Mouse (Mus musculus) thymus, adult 2 months (tissue): Measurements from ENCODE around the gene Mypop. TPM values are rescaled to one million over a fixed set of nuclear protein-coding genes. Genes with fewer than 3 reads are reported as not detected.
A peak's percentile ranks its signal among the peaks of the same experiment; 100 is the strongest.

ENCODE experiments used
- DNase-seq: peaks from one replicate; pipeline ENCODE4 v3.0.0; 2021
- H3K27ac ChIP-seq: fragments of 200-500 bp; 2 replicates; pipeline ENCODE4 v1.5.1; 2012; ENCODE audit warnings: low read length, control low read depth; ENCODE audit not compliant: control insufficient read depth, insufficient read depth
- H3K27me3 ChIP-seq: fragments of 200-500 bp; 2 replicates; pipeline ENCODE4 v1.6.1; 2012; ENCODE audit warnings: mild to moderate bottlenecking, low read length, moderate library complexity, mixed read lengths; ENCODE audit not compliant: control insufficient read depth, insufficient read depth
- H3K36me3 ChIP-seq: fragments of 200-500 bp; 2 replicates; pipeline ENCODE4 v1.6.1; 2012; ENCODE audit warnings: mild to moderate bottlenecking, low read length, moderate library complexity; ENCODE audit not compliant: control insufficient read depth, insufficient read depth
- H3K4me1 ChIP-seq: fragments of 200-500 bp; replicated peaks from 2 replicates; pipeline ENCODE4 v1.6.1; 2012; ENCODE audit warnings: low read length; ENCODE audit not compliant: control insufficient read depth, insufficient read depth
- H3K4me3 ChIP-seq: fragments of 200-500 bp; 2 replicates; pipeline ENCODE4 v1.5.1; 2012; ENCODE audit warnings: mild to moderate bottlenecking, low read length, control low read depth, moderate library complexity; ENCODE audit not compliant: control insufficient read depth, insufficient read depth
- CTCF ChIP-seq: fragments of 200-500 bp; IDR thresholded peaks from 2 replicates; pipeline ENCODE4 v1.5.1; 2012; ENCODE audit warnings: mild to moderate bottlenecking, control low read depth, low read length, moderate library complexity, borderline replicate concordance; ENCODE audit not compliant: control insufficient read depth, poor library complexity, insufficient read depth; ENCODE audit errors: extremely low read depth
- POLR2A ChIP-seq: fragments of 200-500 bp; IDR thresholded peaks from 2 replicates; pipeline ENCODE4 v1.6.1; 2012; ENCODE audit warnings: mild to moderate bottlenecking, low read length, control low read depth, moderate library complexity; ENCODE audit not compliant: control insufficient read depth, poor library complexity, insufficient read depth; ENCODE audit errors: extremely low read depth
- WGBS: fragments of 180-500 bp; shearing (Covaris S2); methylation state at CpG from one replicate; pipeline ENCODE4 v1.1.7; 2018; 5-methylcytosine and 5-hydroxymethylcytosine counted together
- polyA plus RNA-seq: library from polyadenylated mRNA; depleted of rRNA; stranded (reverse); fragments of >200 nt; gene quantifications from 2 replicates; pipeline ENCODE4 v1.2.3, GENCODE M21; 2012

The Mypop gene
- polyA plus RNA-seq, 1 experiment = 5.0 TPM

DNA sequence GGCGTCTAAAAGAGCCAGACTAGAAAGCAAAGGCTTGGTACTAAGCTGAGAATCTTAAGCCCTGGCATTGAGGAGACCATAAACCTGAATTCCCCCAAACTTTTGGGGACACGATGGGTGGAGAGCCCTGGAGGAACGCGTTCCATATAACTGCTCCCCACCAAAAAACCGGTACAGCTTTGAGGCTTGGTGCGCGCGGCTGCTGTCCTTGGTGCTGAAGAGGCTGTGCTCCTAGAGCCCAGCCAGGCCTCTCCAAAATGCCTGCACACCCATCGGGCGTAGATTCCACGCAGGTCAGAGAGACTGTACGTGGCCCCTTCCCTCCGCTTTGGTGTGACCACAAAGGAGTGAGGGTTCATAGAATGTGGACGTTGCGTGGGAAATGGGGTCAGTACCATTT, 39.6 kb upstream of the Mypop start:
- no peak overlapping the region for H3K27ac ChIP-seq
- peak; percentile 31 for DNase-seq
- no peak overlapping the region for H3K4me3 ChIP-seq
- no peak for TF ChIP-seq CTCF
- TF ChIP-seq POLR2A = no peak
- peaks cover 2% of the 10 kb centered on the region for H3K4me1 ChIP-seq
- H3K36me3 ChIP-seq = no peaks in the 10 kb centered on the region
- H3K27me3 ChIP-seq = no peaks in the 10 kb centered on the region; the same call in 1 of the 2 replicates
- WGBS = 18% methylated on average over 15 of the region's 15 CpGs

DNA sequence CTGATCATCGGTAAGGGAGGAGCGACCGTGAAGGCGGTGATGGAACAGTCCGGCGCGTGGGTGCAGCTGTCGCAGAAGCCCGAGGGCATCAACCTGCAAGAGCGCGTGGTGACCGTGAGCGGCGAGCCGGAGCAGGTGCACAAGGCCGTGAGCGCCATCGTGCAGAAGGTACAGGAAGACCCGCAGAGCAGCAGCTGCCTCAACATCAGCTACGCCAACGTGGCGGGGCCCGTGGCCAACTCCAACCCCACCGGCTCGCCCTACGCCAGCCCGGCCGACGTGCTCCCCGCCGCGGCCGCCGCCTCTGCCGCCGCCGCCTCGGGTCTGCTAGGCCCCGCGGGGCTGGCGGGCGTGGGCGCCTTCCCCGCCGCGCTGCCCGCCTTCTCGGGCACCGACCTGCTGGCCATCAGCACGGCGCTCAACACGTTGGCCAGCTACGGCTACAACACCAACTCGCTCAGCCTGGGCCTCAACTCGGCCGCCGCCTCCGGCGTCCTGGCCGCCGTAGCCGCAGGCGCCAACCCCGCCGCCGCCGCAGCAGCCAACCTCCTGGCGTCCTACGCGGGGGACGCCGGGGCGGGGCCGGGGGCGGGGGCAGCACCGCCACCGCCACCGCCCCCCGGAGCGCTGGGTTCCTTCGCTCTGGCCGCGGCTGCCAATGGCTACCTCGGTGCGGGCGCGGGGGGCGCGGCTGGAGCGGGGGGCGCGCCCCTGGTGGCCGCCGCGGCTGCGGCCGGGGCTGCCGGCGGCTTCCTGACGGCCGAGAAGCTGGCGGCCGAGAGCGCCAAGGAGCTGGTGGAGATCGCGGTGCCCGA, 33.3 kb upstream of the Mypop start:
- TF ChIP-seq POLR2A (no peak), CTCF (no peak)
- Histone ChIP-seq H3K27ac (no peak overlapping the region), H3K4me3 (peak overlapping the region; percentile 11; the same call in 1 of the 2 replicates), H3K4me1 (peaks cover 5% of the 10 kb centered on the region; the same call in 1 of the 2 replicates), H3K36me3 (no peaks in the 10 kb centered on the region), H3K27me3 (peaks cover 20% of the 10 kb centered on the region; the same call in 1 of the 2 replicates)
- WGBS = 2% methylated on average over 104 of the region's 107 CpGs
- DNase-seq = no peak

DNA sequence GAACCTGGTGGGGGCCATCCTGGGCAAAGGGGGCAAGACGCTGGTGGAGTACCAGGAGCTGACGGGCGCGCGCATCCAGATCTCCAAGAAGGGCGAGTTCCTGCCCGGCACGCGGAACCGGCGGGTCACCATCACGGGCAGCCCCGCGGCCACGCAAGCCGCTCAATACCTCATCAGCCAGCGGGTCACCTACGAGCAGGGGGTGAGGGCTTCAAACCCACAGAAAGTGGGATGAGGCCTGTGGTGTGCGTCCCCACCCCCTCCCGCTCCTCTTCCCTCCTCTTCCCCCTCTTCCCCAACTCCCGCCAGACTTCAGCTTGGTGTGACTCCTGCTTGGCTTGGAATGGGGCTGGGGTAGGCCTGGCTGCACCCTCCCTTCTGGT, 32.7 kb upstream of the Mypop start:
- DNase-seq = no peak
- peaks cover 5% of the 10 kb centered on the region; the same call in 1 of the 2 replicates for H3K4me1 ChIP-seq
- TF ChIP-seq POLR2A (no peak), CTCF (no peak)
- H3K36me3 ChIP-seq = no peaks in the 10 kb centered on the region
- no peak overlapping the region for H3K27ac ChIP-seq
- peaks cover 24% of the 10 kb centered on the region; the same call in 1 of the 2 replicates for H3K27me3 ChIP-seq
- H3K4me3 ChIP-seq = peak overlapping the region; percentile 11; the same call in 1 of the 2 replicates
- WGBS = 5% methylated on average over 21 of the region's 21 CpGs

DNA sequence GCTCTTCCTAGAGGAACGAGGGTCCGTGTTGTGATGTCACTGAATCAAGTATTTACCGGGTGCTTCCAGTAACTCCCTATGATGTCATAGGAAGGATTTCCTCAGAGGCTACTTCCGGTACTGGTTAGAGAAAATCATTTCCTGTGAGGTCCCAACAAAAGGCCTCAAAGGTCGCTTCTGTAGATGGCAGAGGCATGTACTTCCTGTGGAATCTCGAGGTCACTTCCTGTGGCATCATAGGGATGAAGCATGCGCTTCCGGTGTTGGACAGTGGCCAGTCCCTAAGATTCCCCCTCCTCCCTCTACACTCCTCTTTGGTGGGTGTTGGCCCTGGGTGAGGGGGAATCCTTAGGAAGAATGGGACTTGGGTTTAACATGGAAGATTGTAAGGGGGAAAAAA, 31.6 kb upstream of the Mypop start:
- H3K27ac ChIP-seq = no peak overlapping the region
- H3K4me1 ChIP-seq = peaks cover 5% of the 10 kb centered on the region; the same call in 1 of the 2 replicates
- WGBS = 22% methylated on average over 8 of the region's 8 CpGs
- H3K27me3 ChIP-seq = peaks cover 25% of the 10 kb centered on the region; the same call in 1 of the 2 replicates
- DNase-seq = no peak
- no peak overlapping the region for H3K4me3 ChIP-seq
- no peaks in the 10 kb centered on the region for H3K36me3 ChIP-seq
- TF ChIP-seq CTCF (no peak), POLR2A (no peak)

DNA sequence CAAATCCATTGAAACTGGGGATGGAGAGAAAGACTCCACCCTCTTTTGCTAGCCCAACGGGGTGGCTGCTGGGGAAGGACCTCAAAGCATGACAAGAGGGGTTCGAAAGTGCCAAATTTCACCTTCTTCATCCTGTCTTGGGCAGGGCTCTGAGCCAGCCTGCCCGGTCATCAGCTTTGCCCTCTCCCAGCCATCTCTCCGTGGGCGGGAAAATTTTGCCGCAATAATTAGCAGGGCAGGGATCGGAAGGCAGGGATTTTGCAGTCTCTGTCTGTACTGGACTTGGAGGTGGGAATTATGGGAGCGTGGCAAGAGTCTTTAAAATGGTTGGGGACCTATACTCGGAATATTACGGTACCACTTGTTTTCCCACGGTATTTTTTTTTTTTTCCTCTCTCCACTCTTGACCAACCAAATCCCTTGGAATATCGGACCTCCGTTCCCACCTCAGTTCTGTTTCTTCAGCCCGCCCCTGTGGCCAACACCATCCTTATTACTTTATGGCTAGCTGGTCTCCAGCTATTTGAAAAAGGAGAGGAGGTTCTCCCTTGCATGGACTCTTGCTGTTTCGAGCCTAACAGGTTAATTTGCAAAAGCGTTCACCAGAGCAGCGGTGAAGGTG, 28.8 kb upstream of the Mypop start:
- DNase-seq = no peak
- H3K4me3 ChIP-seq = no peak overlapping the region
- peaks cover 5% of the 10 kb centered on the region; the same call in 1 of the 2 replicates for H3K4me1 ChIP-seq
- no peak for TF ChIP-seq CTCF
- no peak for TF ChIP-seq POLR2A
- WGBS = 7% methylated on average over 17 of the region's 17 CpGs
- no peak overlapping the region for H3K27ac ChIP-seq
- no peaks in the 10 kb centered on the region for H3K36me3 ChIP-seq
- peaks cover 27% of the 10 kb centered on the region; the same call in 1 of the 2 replicates for H3K27me3 ChIP-seq

DNA sequence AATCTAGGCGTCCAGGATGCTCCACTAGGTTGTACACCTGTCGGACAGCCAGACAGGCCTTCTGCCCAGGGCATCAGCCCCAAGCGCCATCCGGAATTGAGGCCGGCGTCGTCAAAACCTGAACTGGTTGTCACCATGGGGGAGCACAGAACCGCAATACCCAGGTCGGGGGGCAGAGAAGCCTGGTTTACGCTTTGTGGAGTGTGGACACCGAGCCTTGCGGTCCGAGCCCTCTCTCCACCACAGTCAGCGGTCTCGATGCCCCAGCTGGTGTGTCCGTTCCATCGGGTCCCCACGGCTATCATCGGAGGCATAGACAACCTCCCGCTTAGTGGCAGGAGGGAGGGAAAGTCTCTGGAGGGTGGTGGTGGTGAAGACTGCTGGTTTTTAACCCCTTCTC, 28.2 kb upstream of the Mypop start:
- H3K4me3 ChIP-seq = no peak overlapping the region
- 0 out of 2 replicates have a peak, but pooled peaks cover under 1% of the 10 kb centered on the region for H3K4me1 ChIP-seq
- H3K27me3 ChIP-seq = peaks cover 23% of the 10 kb centered on the region; the same call in 1 of the 2 replicates
- DNase-seq = no peak
- 3% methylated on average over 20 of the region's 20 CpGs for WGBS
- TF ChIP-seq CTCF = no peak
- TF ChIP-seq POLR2A = no peak
- H3K36me3 ChIP-seq = no peaks in the 10 kb centered on the region
- H3K27ac ChIP-seq = no peak overlapping the region
